Comparison of ENCODE assay signal across 8 mouse cellular contexts in the genomic region with DNA sequence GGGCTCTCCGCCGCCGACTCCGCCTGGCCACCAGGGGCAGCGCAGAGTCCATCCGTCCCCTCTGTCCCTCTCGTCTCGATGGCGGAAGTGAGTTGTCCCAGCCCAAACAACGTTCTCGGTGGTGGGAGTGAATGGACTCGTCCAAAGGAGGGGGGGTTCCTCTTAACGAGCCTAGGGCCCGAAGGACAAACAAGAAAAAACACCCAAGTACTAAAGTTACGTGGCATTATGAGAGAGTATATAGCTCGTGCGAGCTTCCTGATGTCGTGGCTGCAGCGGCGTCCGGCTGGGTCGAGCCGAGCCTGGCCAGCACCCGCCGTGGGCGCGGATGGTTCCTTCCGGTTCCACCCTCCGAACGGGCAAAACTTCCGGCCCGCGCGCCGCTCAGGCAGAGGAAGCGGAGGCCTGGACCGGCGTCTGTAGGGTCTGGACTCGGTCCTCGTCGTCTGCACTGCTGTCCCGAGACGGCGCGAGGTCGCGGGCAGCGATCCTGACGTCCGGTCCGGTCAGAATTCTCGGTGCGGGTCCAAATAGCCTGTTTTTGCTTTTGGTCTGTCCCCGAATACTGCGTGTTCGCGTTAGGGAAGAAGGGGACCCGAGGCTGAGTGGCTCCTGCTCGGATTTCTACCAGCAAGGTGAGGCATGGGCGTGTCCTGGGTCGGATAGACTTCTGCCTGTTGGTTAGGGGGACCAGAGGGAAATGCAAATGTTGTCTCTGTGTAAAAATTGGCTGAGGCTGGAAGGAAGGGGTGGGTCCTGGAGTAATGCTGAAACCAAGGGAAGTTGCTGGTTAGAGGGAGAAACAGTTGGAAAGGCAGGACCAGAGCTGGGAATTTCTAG. TPM values are rescaled to one million over a fixed set of nuclear protein-coding genes. Genes with fewer than 3 reads are reported as not detected.
A peak's percentile ranks its signal among the peaks of the same experiment; 100 is the strongest.
DNase-seq lines count a peak whose midpoint lies in the region; ATAC-seq lines count a peak whose summit lies in the region.

TSS of gene Atg101 (plus strand) at position 362 of the 840 bp plus-strand sequence.

- H3K36me3 ChIP-seq in forebrain, embryonic 14.5 days (ENCODE audit: control insufficient read depth, insufficient read depth, low read length), result peaks cover 31% of the 10 kb centered on the region
- H3K36me3 ChIP-seq in neural tube, embryonic 15.5 days, result peaks cover 28% of the 10 kb centered on the region

- DNase-seq in ES-CJ7 (ENCODE audit: low read depth, low spot score), result peak; percentile 92
- peak; percentile 91 for DNase-seq in cerebellum, adult 11 months
- peak; percentile 94 for DNase-seq in forebrain, embryonic 14.5 days (ENCODE audit: low spot score)
- DNase-seq in heart, postnatal 14 days, result peak; percentile 92 to 93
- DNase-seq in layer of hippocampus, adult 11-12 months (ENCODE audit: low spot score), result peak; percentile 92
- peak; percentile 91 to 94 for DNase-seq in lung, adult 18-20 months
- peak; percentile 91 for DNase-seq in testis, postnatal 14 days (ENCODE audit: low spot score)

- intact Hi-C loops in heart, postnatal 14 days (cut with DNase I), result loop anchor here (1.0 to 5.0 kb wide), 4 partner anchors 15 to 62 kb away; partner anchors contain the start of gene Grasp

- no peaks in the 10 kb centered on the region for H3K9me3 ChIP-seq in forebrain, embryonic 14.5 days (replicated peaks; ENCODE audit: control insufficient read depth, low read length)
- no peaks in the 10 kb centered on the region for H3K9me3 ChIP-seq in neural tube, embryonic 15.5 days (replicated peaks)

- H3K9ac ChIP-seq in forebrain, embryonic 14.5 days (ENCODE audit: low read length), result peak within 1 kb of the TSS; percentile 72
- peak within 1 kb of the TSS; percentile 83 for H3K9ac ChIP-seq in neural tube, embryonic 15.5 days (replicated peaks)

- peak within 1 kb of the TSS; percentile 64 for H3K4me3 ChIP-seq in forebrain, embryonic 14.5 days (ENCODE audit: low read depth, low read length)
- H3K4me3 ChIP-seq in neural tube, embryonic 15.5 days (replicated peaks), result peak within 1 kb of the TSS; percentile 92

- peak within 1 kb of the TSS; percentile 76 for H3K27ac ChIP-seq in forebrain, embryonic 14.5 days (ENCODE audit: low read depth, low read length)
- H3K27ac ChIP-seq in neural tube, embryonic 15.5 days (replicated peaks), result peak within 1 kb of the TSS; percentile 79

- peak within 1 kb of the TSS; percentile 93 for H3K4me2 ChIP-seq in forebrain, embryonic 14.5 days (ENCODE audit: low read length)
- H3K4me2 ChIP-seq in neural tube, embryonic 15.5 days, result peak within 1 kb of the TSS; percentile 79

- peak; percentile 96 for ATAC-seq in forebrain, embryonic 14.5 days
- ATAC-seq in neural tube, embryonic 15.5 days (ENCODE audit: low FRiP score), result peak; percentile 92

- H3K4me1 ChIP-seq in forebrain, embryonic 14.5 days (ENCODE audit: control insufficient read depth, insufficient read depth, low read length), result peaks cover 5% of the 10 kb centered on the region; the same call in 1 of the 2 replicates
- H3K4me1 ChIP-seq in neural tube, embryonic 15.5 days, result peaks cover 19% of the 10 kb centered on the region

- WGBS in forebrain, embryonic 14.5 days, result under 1% methylated on average over 61 of the region's 61 CpGs
- WGBS in neural tube, embryonic 15.5 days, result under 1% methylated on average over 61 of the region's 61 CpGs

- no peaks in the 10 kb centered on the region for H3K27me3 ChIP-seq in forebrain, embryonic 14.5 days (replicated peaks; ENCODE audit: control insufficient read depth, insufficient read depth, low read length)
- no peaks in the 10 kb centered on the region for H3K27me3 ChIP-seq in neural tube, embryonic 15.5 days (replicated peaks)

RNA-seq across cellular contexts. Expression of gene Atg101, which starts in this region (rescaled TPM):
- 82.3 and 83.1 TPM in 2 replicates for polyA plus RNA-seq in forebrain, embryonic 14.5 days (2014; fragmentation: Nextera tagmentation; extraction: Ambion mirVana)
- 10 to 100 TPM; 24.7 to 25.5 TPM for total RNA-seq in heart, postnatal 14 days (2021)
- 77.2 TPM in 2 replicates for polyA plus RNA-seq in neural tube, embryonic 15.5 days (2015; fragmentation: Nextera tagmentation; extraction: Ambion mirVana)

Comparison
In these comparisons a context has a peak if more than half of its experiments do, and no peak if none do; other contexts are left out.
1. Peak in every context shown above with its lines: DNase-seq, ATAC-seq, H3K4me3 ChIP-seq and H3K27ac ChIP-seq.